Mouse (Mus musculus) G1E (cell line): Measurements from ENCODE around the gene Taf7l. TPM values are rescaled to one million over a fixed set of nuclear protein-coding genes. Genes with fewer than 3 reads are reported as not detected.

Experiments used
- ATAC-seq: 2 replicates; pipeline ENCODE4 v1.8.0; 2016; ENCODE audit warnings: mild to moderate bottlenecking; ENCODE audit not compliant: insufficient number of reproducible peaks, poor library complexity, low FRiP score, severe bottlenecking; ENCODE audit errors: extremely low read depth
- DNase-seq: peaks from one replicate; pipeline ENCODE4 v3.0.0; 2012; ENCODE audit warnings: low spot score
- H3K27me3 ChIP-seq: 2 replicates; pipeline ENCODE4 v1.6.1; 2012; ENCODE audit warnings: mild to moderate bottlenecking, low read length, inconsistent platforms; ENCODE audit not compliant: insufficient read depth
- H3K36me3 ChIP-seq: replicated peaks from 2 replicates; pipeline ENCODE3; 2012; ENCODE audit warnings: mild to moderate bottlenecking, inconsistent platforms
- H3K4me1 ChIP-seq: 2 replicates; pipeline ENCODE4 v1.6.1; 2012; ENCODE audit warnings: low read depth, low read length, inconsistent platforms, mixed read lengths; ENCODE audit not compliant: insufficient read depth
- H3K4me3 ChIP-seq: 2 replicates; pipeline ENCODE4 v1.5.1; 2012; ENCODE audit warnings: low read depth, mild to moderate bottlenecking, inconsistent platforms, low read length, moderate library complexity, mixed read lengths
- H3K9me3 ChIP-seq: replicated peaks from 2 replicates; pipeline ENCODE4 v1.6.1; 2012; ENCODE audit warnings: inconsistent platforms
- CTCF ChIP-seq: IDR thresholded peaks from 2 replicates; pipeline ENCODE4 v1.5.1; 2012; ENCODE audit warnings: low read depth, low read length, inconsistent platforms, mixed read lengths
- GATA1 ChIP-seq: IDR thresholded peaks from 2 replicates; pipeline ENCODE4 v1.6.1; 2012; ENCODE audit warnings: borderline replicate concordance, low read length, inconsistent platforms, mixed read lengths
- GATA2 ChIP-seq: IDR thresholded peaks from 2 replicates; pipeline ENCODE4 v1.6.1; 2012; ENCODE audit warnings: low read depth, low read length, inconsistent platforms, borderline replicate concordance
- POLR2AphosphoS5 ChIP-seq: IDR thresholded peaks from 2 replicates; pipeline ENCODE4 v1.6.1; 2012; ENCODE audit warnings: low read depth, low read length, inconsistent platforms; ENCODE audit not compliant: insufficient replicate concordance
- TAL1 ChIP-seq: conservative IDR thresholded peaks from 2 replicates; pipeline ENCODE4 v1.6.1; 2012; ENCODE audit warnings: low read depth, low read length, inconsistent platforms, mixed read lengths
- polyA plus RNA-seq: library from polyadenylated mRNA; stranded (reverse); fragments of >175 nt; gene quantifications from 2 replicates; pipeline ENCODE4 v1.2.3, GENCODE M21; 2012
- total RNA-seq, 2 experiments: library from RNA; stranded (forward) in 1 of 2; stranded (reverse) in 1 of 2; fragments of 200-1000 nt in 1 of 2; fragments of >200 nt in 1 of 2; fragmentation: Nextera tagmentation in 1 of 2; gene quantifications; 2 replicates each; pipeline ENCODE4 v1.2.3; 2014 to 2017

Taf7l gene
- total RNA-seq (2014; fragmentation: Nextera tagmentation) (not detected in 2 replicates), total RNA-seq (2017) (not detected in 2 replicates), polyA plus RNA-seq (not detected in 2 replicates)

GRCm38 (mm10) chrX:134476290-134476689 is at the start of gene Taf7l:
Gene Taf7l (minus strand): TSS chrX:134476490.
- H3K4me1 ChIP-seq = no peaks in the 10 kb centered on the region
- H3K36me3 ChIP-seq = no peaks in the 10 kb centered on the region
- TF ChIP-seq GATA1 (no peak), CTCF (no peak), POLR2AphosphoS5 (no peak), GATA2 (no peak), TAL1 (no peak)
- ATAC-seq (no peak), DNase-seq (no peak)
- peaks cover 7% of the 10 kb centered on the region for H3K9me3 ChIP-seq
- no peaks in the 10 kb centered on the region for H3K27me3 ChIP-seq
- no peak within 1 kb of the TSS for H3K4me3 ChIP-seq

- H3K36me3 ChIP-seq = no peaks in the 10 kb centered on the region
- no peaks in the 10 kb centered on the region for H3K27me3 ChIP-seq
- DNase-seq (no peak), ATAC-seq (no peak)
- H3K9me3 ChIP-seq = no peaks in the 10 kb centered on the region
- TF ChIP-seq GATA1 = no peak
- TF ChIP-seq GATA2 = no peak
- TF ChIP-seq CTCF = no peak
- TF ChIP-seq POLR2AphosphoS5 = no peak
- no peak for TF ChIP-seq TAL1
- peaks cover 5% of the 10 kb centered on the region; the same call in 1 of the 2 replicates for H3K4me1 ChIP-seq
- no peak overlapping the region for H3K4me3 ChIP-seq
Observed at GRCm38 (mm10) chrX:134525260-134525659, 49.0 kb upstream of the Taf7l start.

GRCm38 (mm10) chrX:134523772-134524171 is 47.5 kb upstream of the Taf7l start:
- no peaks in the 10 kb centered on the region for H3K27me3 ChIP-seq
- no peaks in the 10 kb centered on the region for H3K9me3 ChIP-seq
- peaks cover 5% of the 10 kb centered on the region; the same call in 1 of the 2 replicates for H3K4me1 ChIP-seq
- TF ChIP-seq CTCF (no peak), GATA1 (no peak), TAL1 (peak; percentile 61), GATA2 (no peak)
- H3K36me3 ChIP-seq = no peaks in the 10 kb centered on the region
- DNase-seq (no peak), ATAC-seq (peak; percentile 49)
- H3K4me3 ChIP-seq = no peak overlapping the region

GRCm38 (mm10) chrX:134509473-134509872 is 33.2 kb upstream of the Taf7l start:
- TF ChIP-seq GATA1 = no peak
- TF ChIP-seq POLR2AphosphoS5 = no peak
- TF ChIP-seq TAL1 = no peak
- TF ChIP-seq GATA2 = no peak
- no peak for TF ChIP-seq CTCF
- H3K4me3 ChIP-seq = no peak overlapping the region
- H3K27me3 ChIP-seq = 0 out of 2 replicates have a peak, but pooled peaks cover 3% of the 10 kb centered on the region
- no peaks in the 10 kb centered on the region for H3K4me1 ChIP-seq
- H3K9me3 ChIP-seq = no peaks in the 10 kb centered on the region
- ATAC-seq = no peak
- DNase-seq = no peak
- no peaks in the 10 kb centered on the region for H3K36me3 ChIP-seq

GRCm38 (mm10) chrX:134507977-134508376 is 31.7 kb upstream of the Taf7l start:
- no peak for ATAC-seq
- TF ChIP-seq CTCF (no peak), POLR2AphosphoS5 (no peak)

GRCm38 (mm10) chrX:134500651-134501050 is 24.4 kb upstream of the Taf7l start:
- H3K27me3 ChIP-seq = no peaks in the 10 kb centered on the region; the same call in 1 of the 2 replicates
- no peak overlapping the region for H3K4me3 ChIP-seq
- TF ChIP-seq GATA1 = no peak
- TF ChIP-seq GATA2 = no peak
- no peak for TF ChIP-seq TAL1
- no peak for TF ChIP-seq POLR2AphosphoS5
- TF ChIP-seq CTCF = no peak
- no peaks in the 10 kb centered on the region for H3K4me1 ChIP-seq
- no peak for DNase-seq
- H3K9me3 ChIP-seq = no peaks in the 10 kb centered on the region
- no peaks in the 10 kb centered on the region for H3K36me3 ChIP-seq
- ATAC-seq = no peak

More at GRCm38 (mm10) chrX:134507977-134508376, 31.7 kb upstream of the Taf7l start:
- H3K9me3 ChIP-seq = no peaks in the 10 kb centered on the region
- no peaks in the 10 kb centered on the region for H3K36me3 ChIP-seq
- 0 out of 2 replicates have a peak, but pooled peaks cover 3% of the 10 kb centered on the region for H3K27me3 ChIP-seq
- H3K4me1 ChIP-seq = no peaks in the 10 kb centered on the region
- DNase-seq = no peak
- no peak overlapping the region for H3K4me3 ChIP-seq

- Histone ChIP-seq H3K4me3 (no peak overlapping the region), H3K36me3 (no peaks in the 10 kb centered on the region), H3K27me3 (no peaks in the 10 kb centered on the region), H3K4me1 (no peaks in the 10 kb centered on the region), H3K9me3 (no peaks in the 10 kb centered on the region)
- DNase-seq (no peak), ATAC-seq (no peak)
- TF ChIP-seq POLR2AphosphoS5 (no peak), TAL1 (no peak), CTCF (no peak), GATA2 (no peak)
Observed at GRCm38 (mm10) chrX:134481720-134482119, 5.4 kb upstream of the Taf7l start.
